Mouse (Mus musculus): ENCODE results near the gene Rpl23a.

The Rpl23a gene

DNA sequence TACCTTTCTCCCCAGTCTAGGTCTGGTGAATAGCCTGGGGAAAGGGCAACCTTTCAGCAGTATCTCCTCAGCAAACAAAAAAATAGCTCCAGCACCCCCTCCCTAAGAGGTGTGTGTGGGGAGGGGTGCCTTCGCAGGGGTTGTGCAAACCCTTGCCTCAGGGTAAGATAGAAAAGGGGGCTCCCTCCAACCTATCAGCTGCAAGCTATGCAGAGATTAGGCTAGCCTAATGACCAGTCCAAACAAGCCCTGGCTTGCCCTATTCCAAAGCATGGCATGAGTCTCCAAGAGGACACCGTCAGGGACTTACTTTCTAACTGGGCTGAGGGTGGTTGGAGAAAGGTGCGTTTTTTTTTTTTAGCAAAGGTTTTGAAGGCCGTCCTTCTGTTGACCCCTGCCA, 17.2 kb downstream of the Rpl23a start:
- DNase-seq = no peak

DNA sequence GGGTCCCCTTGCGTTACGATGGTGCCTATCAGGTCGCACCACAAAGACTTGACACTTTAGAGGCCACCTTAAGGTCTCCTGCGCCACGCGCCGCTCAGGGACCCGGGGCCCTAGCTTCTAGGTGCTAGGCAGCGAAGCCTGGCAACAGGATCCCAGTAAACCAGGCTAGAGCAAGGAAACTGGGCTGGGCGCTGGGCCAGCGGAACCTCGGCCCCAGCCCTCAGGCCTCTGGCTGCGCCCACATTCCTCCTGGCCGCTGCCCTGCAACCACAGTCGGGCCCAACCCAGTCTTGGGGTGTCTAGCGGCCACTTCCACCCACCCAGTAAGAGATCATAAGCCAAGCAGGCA, 17.6 kb downstream of the Rpl23a start:
- no peak for DNase-seq

DNA sequence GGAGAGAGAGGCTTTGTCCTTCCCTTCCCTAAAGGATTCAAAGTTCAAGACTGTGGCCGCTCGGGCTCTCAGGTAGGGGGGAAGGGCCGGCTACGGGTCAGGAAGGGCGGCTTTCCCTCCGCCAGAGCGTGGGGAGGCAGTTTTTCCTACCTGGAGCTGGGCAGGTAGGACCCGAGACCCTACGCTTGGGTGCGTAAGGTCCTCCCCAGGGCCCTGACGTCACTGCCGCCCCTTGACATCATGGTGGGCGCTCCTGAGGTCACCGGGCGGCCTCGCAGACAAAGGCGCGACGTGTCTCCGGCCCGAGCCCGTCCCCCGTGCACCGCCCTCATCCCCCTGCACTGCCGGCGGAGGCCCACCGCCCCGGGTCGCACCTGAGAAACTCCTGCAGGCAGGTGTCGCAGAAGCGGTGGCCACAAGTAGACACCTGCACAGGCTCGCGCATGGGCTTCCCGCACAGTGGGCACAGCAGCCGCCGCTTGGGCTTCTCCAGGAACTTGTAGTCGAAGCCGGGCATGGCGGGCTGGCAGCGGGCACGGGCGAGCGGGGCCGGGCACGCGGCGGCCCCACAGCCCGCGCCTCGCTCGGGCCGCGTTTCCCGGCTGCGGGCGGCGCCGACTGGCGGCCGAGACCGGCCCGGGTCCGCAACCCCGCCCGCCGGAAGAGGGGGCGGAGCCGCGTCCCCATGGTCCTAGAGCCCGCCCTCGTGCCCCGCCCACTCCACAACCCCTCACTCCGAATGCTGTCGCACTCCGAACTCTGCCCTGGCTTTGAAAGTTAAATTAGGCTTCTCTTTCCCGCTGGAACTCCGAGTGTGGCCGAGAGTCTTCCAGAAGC, 18.2 kb downstream of the Rpl23a start, which contains the start of gene Traf4:
Gene Traf4, minus strand, starts transcription at position 666 of the 837 bp plus-strand sequence.
- DNase-seq = peak; percentile 96

DNA sequence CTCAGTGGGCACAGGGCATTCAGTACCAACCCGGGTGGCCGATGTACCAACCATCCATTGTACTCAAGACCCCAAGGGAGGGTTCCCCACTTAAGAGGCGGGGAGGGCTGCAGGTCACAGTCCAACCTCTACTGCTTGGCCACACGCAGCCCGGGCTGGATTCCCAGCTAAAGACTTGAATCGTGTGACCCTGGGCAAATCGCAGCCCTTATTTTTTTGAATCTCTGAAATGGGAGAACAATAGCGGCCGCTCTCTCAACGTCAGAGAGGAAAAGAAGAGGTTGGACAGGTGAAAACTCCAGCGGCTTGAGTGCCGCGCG, 18.8 kb downstream of the Rpl23a start:
- DNase-seq = no peak

DNA sequence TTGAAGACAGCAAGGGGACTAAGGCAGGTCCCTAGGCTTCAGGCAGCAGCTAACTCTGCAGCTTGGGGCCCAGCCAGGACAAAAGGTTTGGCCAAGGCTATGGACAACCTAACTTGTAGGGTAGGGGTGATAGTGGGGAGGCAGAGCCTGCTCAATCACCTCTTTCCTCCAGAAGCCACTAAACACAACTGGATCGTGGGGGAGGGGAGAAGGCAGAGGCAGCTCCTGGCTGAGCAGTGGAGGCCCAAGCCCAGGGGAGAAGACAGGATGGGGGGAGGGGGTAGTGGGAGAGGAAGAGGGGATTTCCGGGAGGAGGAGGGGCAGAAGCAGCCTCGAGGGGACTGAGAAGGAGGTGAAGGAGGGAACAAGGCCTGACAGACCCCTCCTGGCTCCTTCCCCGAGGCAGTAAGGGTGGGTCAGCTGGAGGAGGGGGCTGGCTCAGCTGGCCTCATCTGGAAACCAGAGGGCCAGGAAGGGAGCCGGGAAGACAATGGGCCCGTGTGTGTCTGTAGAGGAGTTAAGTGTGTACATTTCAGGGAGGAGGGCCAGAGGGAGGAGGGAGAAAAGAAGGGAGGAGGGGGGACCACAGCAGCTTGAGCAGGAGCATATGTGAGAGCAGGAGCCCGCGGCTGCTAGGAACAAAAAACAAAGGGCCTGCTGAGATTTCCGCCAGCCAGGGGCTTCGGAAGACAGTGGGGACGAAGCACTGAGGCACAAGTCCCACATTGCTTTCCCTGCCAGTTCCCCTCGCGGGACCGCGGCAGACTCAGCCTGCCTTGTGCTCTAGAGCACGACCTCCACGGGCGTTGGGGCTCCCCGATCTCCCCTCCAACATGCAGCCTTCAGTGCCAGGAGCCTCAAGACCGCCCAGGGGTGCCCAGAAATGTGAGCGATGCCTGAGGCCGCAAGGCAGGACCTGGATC, 19.4 kb downstream of the Rpl23a start:
- DNase-seq = peak; percentile 76

DNA sequence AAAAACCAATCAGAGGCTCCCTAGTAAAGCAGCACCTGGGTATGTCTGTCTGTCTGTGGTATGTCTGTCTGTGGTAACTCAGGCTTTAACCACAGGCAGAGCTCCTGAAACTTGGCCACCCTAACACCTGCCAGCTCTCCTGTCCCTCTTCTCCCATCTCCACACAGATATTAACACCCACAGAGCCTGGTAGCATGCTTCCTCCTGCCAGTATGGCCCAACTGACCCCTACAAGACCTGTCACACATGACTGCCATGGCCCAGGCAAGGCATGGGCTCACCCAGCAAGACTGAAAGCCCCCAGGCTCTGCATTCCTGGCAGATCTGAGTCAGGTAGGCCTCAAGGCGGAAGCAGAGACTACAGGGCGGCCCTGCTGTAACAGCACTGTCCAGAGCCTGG, 20.3 kb downstream of the Rpl23a start:
- DNase-seq = no peak

DNA sequence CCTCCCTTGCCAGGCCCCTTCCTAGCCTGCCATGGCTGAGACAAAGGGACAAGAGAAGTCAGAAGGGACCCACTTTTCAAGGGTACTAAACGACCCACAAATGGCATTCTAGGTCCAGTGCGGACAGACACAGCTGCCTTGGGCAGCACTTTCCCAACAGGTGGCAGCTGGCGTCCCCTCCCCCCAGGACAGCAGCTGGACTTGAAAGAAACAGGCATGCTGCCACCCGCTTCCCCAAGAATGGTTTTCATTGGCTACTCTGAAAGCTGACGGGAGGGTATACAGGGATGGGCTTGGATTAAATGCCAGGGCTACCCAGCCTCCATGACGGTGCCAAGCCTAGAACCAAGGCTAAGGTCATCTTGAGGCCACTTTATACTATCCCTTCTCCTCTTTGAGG, 20.9 kb downstream of the Rpl23a start:
- no peak for DNase-seq

DNA sequence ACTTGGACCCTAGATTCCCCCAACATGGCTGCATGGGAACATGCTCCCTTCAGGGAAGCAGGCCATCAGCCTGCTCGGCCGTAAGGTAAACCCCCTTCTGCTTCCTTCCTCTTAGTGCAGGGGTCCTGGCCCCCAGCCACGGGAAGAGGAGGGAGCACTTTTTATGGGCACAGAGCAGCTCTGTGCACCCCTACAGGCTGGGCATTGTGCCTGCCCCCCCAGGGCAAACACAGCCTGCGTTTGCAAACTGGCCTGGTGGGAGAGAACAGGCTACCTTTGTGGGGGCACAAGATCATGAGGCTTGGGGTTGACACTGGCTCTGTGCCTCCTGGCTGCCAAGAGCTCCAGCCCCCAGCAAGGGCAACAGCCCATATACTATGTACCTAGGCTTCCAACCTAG, 21.4 kb downstream of the Rpl23a start:
- DNase-seq = no peak

DNA sequence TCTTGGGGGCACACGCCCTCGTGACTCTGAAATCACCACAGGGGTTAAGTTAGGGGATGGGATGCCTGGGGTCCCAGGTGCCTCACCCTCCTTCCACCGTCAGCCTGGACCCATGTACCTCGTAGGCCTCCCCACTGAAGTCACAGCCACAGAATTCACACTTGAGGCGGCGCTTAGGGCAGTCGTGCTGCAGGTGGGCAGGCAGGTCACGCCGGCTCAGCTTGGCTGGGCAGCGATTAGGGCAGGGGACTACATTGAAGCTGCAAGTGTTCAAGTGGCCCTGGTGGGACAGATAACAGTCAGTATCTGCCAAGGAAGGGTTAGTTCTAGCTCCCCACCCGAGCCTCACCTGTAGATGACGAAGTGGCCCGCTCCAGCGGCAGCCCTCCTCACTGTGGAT, 22.2 kb downstream of the Rpl23a start:
- peak; percentile 10 for DNase-seq

DNA sequence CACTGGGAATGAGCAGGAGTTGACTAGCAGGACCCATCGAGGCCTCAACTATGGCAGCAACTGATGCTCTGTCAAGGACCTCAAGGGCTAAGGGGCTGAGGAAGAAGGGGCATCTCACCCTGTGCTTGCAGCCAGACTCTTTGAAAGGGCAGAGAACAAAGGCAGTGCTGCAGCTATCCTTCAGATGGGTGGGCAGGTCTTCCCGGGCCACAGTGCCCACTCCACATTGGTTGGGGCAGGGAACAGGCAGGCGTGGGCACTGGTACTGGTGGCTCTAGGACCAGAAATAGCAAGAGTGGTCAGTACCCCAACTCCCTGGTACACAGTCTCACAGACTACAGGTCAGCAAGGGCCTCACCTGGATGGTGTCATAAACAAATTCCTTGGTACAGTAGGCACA, 22.7 kb downstream of the Rpl23a start:
- DNase-seq = no peak

DNA sequence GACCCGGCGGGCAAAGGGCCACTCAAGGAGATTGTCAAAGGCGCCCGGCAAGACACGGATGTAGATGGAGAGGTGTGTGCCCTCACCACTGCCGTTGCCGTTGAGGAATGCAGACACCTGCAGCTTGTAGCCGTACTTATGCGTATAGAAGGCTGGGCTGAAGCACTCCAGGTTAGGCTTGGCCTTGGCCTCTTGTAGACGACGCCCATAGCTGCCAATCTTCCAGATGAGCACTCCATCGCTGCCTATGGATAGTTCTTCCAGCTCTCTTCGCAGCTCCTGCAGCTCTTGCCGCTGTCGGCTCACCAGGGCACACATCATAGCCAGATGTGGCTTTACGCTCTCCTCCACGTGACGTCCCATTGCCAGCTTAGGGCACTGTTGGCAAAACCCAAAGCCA, 23.2 kb downstream of the Rpl23a start:
- no peak for DNase-seq

DNA sequence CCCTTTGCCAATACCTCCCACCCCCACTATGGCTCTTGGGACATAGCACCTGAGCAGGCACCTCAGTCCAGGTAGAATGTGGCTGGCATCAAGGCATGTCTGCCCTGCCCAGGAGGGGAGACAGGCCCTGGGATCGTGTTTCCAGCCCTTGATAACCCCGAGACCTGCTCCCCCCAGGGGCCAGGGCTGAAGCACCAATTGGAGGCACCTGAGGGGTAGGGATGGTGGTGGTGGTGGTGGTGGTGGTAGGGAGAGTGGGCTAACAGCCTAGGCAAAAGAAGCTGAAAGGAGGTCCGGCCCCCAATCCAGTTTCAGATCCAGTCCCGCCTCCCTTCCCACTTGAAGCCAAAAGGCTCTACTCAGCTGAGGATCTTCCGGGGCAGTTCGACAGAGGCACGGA, 23.8 kb downstream of the Rpl23a start:
- no peak for DNase-seq

DNA sequence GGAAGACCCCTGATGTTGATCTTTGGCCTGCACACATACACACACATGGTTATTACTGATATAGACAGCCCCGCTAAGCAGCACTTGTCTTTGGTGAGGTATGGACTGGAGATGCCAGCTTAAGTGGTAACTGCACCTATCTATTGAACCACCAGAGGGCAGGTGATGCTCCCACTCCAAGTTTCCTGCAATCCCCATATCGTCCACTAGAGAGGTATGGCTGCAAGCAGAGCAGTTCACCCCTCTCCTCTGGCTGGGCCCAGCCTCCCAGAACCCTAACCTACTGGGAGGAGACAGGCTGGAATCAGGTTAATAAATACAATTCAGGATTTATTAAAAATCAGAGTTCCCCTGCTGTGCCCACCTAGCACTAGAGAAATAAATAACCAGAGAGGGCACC, 24.3 kb downstream of the Rpl23a start:
- DNase-seq = peak; percentile 77

DNA sequence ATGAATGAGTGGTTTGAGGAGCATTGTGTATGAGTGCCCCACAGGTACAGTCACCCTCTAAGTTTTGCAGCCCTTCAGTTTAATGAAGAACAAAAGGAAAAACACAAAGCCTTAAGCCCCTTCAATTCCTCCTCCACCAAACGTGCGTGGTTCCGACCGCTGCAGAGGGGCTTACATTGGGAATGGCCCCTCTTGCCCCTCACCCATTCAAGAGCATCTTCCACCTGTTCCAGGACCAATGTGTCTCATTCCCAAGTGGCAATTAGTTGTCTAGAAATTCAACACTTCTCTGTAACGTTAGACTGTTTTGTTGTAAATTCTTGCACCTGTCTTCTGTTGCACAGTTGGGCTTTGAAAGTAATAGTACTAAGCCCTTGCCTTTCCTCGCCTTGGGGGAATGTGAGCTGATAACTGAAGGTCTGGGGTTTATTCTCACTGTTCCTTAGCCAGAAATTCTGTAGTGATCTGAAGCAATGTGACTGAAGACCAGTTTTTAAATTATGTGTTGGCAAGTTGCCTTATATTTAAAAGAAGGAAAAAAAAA, 27.2 kb downstream of the Rpl23a start:
- DNase-seq = no peak

DNA sequence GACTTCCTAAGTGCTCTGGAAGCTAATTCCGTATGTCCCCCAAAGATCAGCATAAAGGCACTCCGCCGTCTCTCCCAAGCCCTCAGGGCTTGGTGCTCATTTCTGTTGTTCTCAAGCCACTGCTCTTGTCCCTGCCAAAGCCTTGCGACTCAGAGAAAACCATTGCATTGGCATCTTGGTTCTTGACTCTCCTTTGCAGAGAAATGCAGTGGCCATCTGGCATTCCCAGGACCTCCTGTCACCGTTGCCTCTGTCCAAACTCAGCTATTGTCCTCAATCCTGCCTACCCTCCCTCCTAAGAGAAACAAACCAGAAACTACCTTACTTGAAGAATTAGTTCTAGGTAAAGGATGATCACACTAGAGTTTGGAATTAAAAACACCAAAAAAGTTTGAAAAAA, 27.7 kb downstream of the Rpl23a start:
- no peak for DNase-seq

DNA sequence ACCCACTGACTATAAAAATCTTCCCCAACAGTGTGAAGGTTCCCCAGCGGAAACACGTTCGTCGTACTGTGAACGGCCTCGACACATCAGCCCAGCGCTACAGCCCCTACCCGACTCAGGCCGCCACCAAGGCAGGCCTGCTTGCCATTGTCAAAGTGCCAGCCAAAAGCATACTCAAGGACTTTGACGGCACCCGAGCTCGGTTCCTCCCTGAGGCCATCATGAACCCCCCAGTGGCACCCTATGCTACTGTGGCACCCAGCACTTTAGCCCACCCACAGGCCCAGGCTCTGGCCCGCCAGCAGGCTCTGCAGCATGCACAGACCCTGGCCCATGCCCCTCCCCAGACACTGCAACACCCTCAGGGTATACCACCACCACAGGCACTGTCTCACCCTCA, 29.6 kb downstream of the Rpl23a start:
- DNase-seq = no peak

DNA sequence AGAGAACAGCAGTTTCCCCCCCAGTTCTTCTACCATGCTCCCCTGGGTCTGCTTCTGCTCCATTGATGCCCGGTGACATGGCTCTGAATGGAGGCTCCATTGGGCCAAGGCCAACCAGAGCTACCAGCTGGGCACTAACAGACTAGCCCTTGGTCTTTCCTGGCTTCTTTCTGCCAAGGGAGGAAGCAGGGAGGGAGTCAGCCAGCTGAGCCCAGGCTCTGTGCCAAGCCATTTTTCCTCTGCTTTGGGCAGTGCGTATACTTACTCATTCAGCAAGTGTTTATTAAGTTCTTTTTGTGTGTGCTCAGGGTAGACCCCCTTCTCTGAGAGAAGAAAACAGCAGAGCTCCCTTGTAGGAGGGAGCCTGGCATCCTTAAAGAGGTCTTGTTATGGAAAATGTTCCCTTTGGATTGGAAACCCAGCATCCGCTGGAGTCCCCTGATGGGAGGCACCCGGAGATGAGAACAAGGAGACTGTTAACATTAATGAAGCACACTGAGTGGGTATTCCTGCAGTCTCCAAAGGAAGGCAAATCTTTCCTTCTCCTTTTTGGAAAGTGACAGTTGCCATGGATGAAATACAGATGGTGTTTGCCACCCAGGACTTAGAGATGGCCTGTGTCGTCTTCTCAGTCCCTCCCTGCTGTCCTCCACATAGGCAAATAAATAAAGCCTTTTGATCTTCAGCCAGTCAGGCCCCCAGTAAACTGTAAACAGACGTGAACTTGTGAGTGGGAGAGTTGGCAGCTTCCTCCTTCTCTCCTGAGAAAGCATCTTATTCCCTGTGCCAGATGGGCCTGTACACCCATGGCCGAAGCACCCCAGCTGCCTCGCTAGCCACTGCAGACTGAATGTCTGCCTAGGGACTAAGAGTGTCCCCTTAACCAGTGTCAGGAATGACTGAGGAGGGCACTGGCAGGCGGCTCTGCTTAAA, 30.8 kb downstream of the Rpl23a start:
- no peak for DNase-seq

DNA sequence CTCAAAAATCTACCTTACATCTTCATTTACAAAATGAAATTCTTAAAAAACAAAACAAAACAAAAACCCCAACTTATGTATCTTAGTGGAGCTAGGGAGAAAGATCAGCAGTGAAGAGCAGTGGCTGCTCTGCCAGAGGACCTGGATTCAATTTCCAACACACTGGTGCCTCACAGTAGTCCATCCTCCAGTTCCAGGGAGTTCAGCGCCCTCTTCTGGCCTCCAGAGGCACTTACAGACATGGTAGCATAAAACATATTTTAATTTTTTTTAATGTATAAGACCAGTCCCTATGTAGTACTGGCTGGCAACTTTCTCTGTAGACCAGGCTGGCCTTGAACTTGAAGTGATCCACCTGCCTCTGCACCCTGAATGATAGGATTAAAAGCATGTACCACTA, 32.2 kb downstream of the Rpl23a start:
- DNase-seq = peak; percentile 54

DNA sequence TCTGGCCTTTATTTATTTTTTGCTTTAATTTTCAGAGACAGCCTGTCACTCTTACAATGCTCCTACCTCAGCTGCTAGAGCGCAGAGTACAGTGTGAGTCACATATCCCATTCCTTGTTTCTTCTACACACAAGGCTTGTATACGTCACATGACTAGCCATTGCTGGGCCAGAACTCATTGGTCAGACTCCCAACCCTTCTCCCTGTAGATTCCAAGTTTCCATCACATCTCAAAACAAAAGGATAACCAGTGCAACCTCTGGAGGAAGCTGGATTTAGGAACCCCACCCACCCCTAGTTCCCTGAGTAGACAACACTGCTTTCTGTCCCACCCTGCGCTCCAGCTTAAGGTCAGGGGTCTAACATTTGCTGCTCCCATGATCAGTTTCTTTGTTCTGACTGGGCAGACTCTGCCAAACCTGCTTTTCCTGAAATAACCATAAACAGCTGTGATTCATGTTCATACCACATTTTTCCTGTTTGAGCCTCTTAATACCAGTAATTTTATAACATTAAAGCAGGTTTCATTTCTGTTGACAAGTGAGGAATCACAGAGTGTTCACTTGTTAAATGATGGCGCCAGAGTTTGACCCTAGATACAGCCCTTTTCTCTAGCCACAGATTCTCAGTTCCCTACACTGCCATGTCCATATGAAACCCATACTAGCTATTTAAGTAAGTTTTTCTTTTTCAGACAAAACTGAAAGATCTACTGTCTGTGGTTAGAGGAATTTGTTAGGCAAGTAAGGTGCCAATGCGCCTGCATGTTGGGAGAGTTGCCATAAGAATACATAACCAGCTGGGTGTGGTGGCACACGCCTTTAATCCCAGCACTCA, 36.5 kb downstream of the Rpl23a start:
- DNase-seq = no peak

DNA sequence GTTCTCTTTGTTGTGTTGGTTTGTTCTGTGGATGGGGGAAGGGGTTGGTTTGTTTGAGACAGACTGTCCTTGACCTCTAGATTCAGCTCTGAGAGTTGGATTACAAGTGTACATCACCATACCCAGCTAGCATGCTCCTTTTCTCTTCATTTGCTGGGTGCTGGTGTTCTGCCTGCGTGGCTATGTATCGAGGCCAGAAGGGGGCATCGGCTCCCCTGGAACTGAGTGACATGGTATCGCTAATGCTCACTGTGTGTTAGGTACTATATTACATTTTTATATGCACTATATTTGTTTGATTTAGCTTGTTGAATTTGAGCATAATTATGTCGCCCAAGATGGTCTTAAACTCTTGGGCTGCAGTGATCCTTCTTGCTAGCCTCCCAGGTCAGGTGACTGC, 37.2 kb downstream of the Rpl23a start:
- DNase-seq = peak; percentile 35

DNA sequence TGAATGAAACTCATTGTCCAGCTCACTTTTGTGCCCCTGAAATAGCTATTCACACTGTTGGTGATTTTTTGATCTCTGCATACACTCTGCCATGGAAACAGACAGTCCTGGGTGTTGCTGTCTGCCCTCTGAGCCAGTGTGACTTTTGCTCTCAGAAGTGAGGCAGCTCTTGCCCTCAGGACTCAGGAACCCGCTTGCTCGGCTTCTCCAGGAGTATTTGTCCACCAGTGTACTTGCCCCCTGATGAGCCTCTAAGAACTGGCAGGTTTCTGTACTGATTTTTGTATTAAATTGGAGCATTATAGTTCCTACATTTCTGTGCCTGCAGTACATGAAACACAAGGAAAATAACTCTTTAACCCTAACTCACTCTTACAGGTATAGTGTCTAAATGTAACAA, 39.9 kb downstream of the Rpl23a start:
- DNase-seq = no peak

DNA sequence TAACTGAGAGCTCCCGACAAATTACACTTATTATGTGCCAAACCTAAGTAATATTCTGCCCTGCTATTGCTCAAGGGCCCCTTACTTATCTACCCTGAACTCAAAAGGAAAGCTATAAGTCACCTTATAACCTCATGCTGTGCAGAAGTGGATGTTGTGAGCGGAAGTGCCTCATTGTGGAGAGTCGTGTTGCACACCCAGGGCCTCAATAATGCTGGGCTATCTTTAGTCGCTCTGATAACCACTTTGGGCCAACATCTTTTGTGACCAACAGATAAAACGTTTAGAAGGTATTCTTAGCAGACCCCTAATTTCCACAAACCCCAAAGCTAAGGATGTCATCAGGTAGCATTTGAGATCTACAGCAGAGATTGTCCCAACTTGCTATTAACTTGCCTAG, 42.7 kb downstream of the Rpl23a start:
- no peak for DNase-seq

Measured in thymus, postnatal 4 days (tissue).